Mouse (Mus musculus) inflammation-experienced regulatory T-cells, adult 6 months (primary cell): ENCODE results near the gene Cntnap3. TPM values are rescaled to one million over a fixed set of nuclear protein-coding genes. Genes with fewer than 3 reads are reported as not detected.
"Not testable (repeated sequence)": the region's sequence is repeated elsewhere in the genome, so short reads cannot be mapped to it uniquely, and the experiment has no call there.

Source experiments
- ATAC-seq: one replicate; pipeline ENCODE4 v1.8.0; 2017
- polyA plus RNA-seq, 3 experiments: library from polyadenylated mRNA; unstranded; fragments of 100-300 nt; shearing (Covaris generic); gene quantifications; one replicate each; pipeline ENCODE4 v1.2.1; 2017

The Cntnap3 gene
- not detected for polyA plus RNA-seq

GRCm38 (mm10) chr13:64903585-64904208 lies at the start of gene Cntnap3:
TSS of gene Cntnap3 (minus strand) at chr13:64903955.
- ATAC-seq, result no peak

- no peak for ATAC-seq
These were observed 13.4 kb upstream of the Cntnap3 start, which contains the start of gene Spata31 for GRCm38 (mm10) chr13:64917191-64917590. TSS of gene Spata31 (plus strand) at chr13:64917406.

GRCm38 (mm10) chr13:64903132-64903531 lies 623 bp downstream of the Cntnap3 start:
- ATAC-seq, result no peak

DNA sequence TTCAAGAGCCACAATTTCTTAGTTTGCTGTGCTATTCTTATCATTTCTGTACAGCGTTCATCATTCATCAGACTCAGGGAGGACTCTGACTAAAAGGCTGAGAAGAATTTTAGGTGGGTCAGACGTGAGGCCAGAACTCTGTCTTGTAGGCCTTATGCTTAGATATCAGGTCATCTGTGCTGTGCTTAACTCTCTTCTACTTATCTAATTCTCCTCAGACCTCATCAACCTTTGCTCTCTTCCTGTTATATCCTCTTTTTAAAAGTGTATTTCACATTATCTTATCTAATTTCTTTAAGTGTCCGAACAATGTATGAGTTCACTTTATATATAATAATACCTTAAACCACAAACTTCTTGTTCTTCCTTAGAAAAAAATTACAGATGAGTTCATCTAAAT lies 38.4 kb downstream of the Cntnap3 start:
- no peak for ATAC-seq

DNA sequence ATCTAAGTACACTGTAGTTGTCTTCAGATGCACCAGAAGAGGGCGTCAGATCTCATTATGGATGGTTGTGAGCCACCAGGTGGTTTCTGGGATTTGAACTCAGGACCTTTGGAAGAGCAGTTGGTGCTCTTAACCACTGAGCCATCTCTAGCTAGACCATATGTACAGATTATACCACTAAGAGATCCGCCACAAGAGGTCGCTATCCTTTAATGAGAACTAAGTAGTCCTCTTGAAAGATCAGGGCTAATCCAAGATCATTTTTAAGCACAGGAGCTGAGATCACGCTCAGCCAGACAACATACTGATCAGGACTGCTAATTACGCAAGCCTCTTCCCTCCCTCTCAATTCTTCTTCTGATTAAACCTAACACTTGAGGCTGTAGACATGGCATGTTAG lies 78.9 kb downstream of the Cntnap3 start:
- ATAC-seq, result not testable (repeated sequence)

GRCm38 (mm10) chr13:64745383-64745782 lies 158.4 kb downstream of the Cntnap3 start:
- ATAC-seq, result no peak

- no peak for ATAC-seq
These were observed 171.5 kb downstream of the Cntnap3 start for GRCm38 (mm10) chr13:64732244-64732643.

GRCm38 (mm10) chr13:64716791-64717190 lies 187.0 kb downstream of the Cntnap3 start:
- no peak for ATAC-seq

- no peak for ATAC-seq
These were observed 211.3 kb downstream of the Cntnap3 start for GRCm38 (mm10) chr13:64692463-64692862.

Other genes starting within 250 kb of the Cntnap3 start
- gene Spata31, start 13.5 kb upstream of the Cntnap3 start, polyA plus RNA-seq, result not detected
- gene Spata31d1c, start 129.1 kb upstream of the Cntnap3 start, polyA plus RNA-seq, result not detected
- gene Prss47, start 148.8 kb upstream of the Cntnap3 start, polyA plus RNA-seq, result not detected
- 10 to 100 TPM; 10.7 to 34.8 (median 19.7) TPM for gene Mfsd14b, start 209.0 kb upstream of the Cntnap3 start, polyA plus RNA-seq
- not detected for gene Olfr465-ps1, start 234.1 kb upstream of the Cntnap3 start, polyA plus RNA-seq
- under 1 TPM in 1 of 3 experiments, not detected in 2; 0.11 TPM for gene Olfr466, start 246.3 kb upstream of the Cntnap3 start, polyA plus RNA-seq